Mouse (Mus musculus): ENCODE measurements at regions not wholly inside any gene's neighbourhood (a gene's known extent, or its start where the extent isn't known, plus 50 kb on each side); places are given as distances from the start of the nearest gene placed in this dataset.

DNA sequence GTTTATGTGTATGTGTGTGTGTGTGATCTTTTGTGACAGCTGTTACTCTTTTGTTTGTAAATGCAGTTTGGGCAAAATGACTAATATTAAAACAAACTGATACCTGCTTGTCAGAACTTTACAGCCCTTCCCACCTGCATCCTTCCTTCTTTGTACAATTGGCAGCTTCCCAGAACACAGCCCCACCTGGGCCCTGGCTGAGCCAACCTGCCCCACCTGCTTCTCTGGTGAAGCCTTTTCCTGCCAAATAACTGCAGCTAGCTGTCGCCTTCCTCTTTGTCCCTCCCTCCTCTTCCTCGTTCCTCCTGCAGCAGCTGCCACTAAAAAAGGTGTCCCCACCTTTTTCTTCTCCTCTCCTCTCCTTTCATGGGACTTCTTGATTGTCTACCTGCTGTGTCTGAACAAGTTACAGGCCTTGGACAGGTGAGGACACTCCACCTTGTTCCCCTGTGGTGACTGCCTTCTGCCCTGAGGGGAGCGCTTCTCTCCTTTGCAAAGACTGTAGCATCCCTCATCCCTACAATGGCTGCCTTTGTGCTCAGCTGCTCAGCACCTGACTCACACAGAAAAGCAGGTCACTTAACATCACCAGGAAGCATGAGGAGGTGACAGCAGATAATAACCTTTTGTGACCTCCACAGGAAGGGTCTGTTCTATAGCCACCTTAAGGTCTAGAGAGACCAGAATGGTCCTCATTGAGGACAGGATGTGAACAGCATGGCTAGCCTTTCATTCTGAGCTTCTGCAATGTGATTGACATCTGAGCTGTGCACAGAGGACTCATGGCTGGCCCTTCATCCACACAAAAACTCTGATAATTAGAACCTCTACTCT, 295.2 kb downstream of the Epha4 start:
- H3K36me3 ChIP-seq (ENCODE audit: control insufficient read depth, insufficient read depth): no peaks in the 10 kb centered on the region
- no peak for TF ChIP-seq CTCF (IDR thresholded peaks at IDR 0.05; ENCODE audit: low read depth)
- H3K27me3 ChIP-seq (replicated peaks; ENCODE audit: control insufficient read depth, insufficient read depth, low read length): no peaks in the 10 kb centered on the region
- 47% methylated on average over 3 of the region's 3 CpGs for WGBS
- no peak overlapping the region for H3K4me3 ChIP-seq (ENCODE audit: low read depth, low read length)
- H3K27ac ChIP-seq (ENCODE audit: low read depth, low read length): no peak overlapping the region
- H3K9ac ChIP-seq (ENCODE audit: low read depth, low read length): no peak overlapping the region
- no peaks in the 10 kb centered on the region for H3K9me3 ChIP-seq (ENCODE audit: control insufficient read depth)
- H3K4me1 ChIP-seq (replicated peaks; ENCODE audit: control insufficient read depth, insufficient read depth, low read length): no peaks in the 10 kb centered on the region
- H3K4me2 ChIP-seq (replicated peaks; ENCODE audit: low read depth): no peak overlapping the region
- ATAC-seq: peak; percentile 36; the same call in 1 of the 2 replicates

DNA sequence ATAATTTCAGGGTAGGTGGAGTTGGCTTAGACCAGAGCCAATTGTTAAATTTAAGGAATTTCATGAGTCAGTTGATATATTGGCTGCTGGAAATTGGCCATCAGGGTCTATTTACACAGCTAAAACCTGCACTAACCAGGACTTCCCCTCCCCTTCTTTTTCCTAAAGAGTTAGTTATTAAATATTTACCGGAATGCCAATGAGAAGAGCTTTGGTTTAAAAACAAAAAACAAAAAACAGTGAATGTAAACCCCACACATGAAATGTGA, 294.6 kb downstream of the Epha4 start:
- H3K27me3 ChIP-seq (replicated peaks; ENCODE audit: control insufficient read depth, insufficient read depth, low read length): no peaks in the 10 kb centered on the region
- no peak overlapping the region for H3K4me3 ChIP-seq (ENCODE audit: low read depth, low read length)
- ATAC-seq: no peak
- H3K36me3 ChIP-seq (ENCODE audit: control insufficient read depth, insufficient read depth): no peaks in the 10 kb centered on the region
- H3K4me2 ChIP-seq (replicated peaks; ENCODE audit: low read depth): no peak overlapping the region
- TF ChIP-seq CTCF (IDR thresholded peaks at IDR 0.05; ENCODE audit: low read depth): no peak
- H3K4me1 ChIP-seq (replicated peaks; ENCODE audit: control insufficient read depth, insufficient read depth, low read length): no peaks in the 10 kb centered on the region
- H3K27ac ChIP-seq (ENCODE audit: low read depth, low read length): no peak overlapping the region
- no peak overlapping the region for H3K9ac ChIP-seq (ENCODE audit: low read depth, low read length)
- WGBS: 68% methylated on average over 1 of the region's 1 CpGs
- no peaks in the 10 kb centered on the region for H3K9me3 ChIP-seq (ENCODE audit: control insufficient read depth)

- 70% methylated on average over 6 of the region's 6 CpGs for WGBS
- no peaks in the 10 kb centered on the region for H3K9me3 ChIP-seq (ENCODE audit: control insufficient read depth)
- no peak overlapping the region for H3K27ac ChIP-seq (ENCODE audit: low read depth, low read length)
- TF ChIP-seq CTCF (IDR thresholded peaks at IDR 0.05; ENCODE audit: low read depth): no peak
- H3K4me2 ChIP-seq (replicated peaks; ENCODE audit: low read depth): no peak overlapping the region
- no peak overlapping the region for H3K9ac ChIP-seq (ENCODE audit: low read depth, low read length)
- no peak for ATAC-seq
- H3K4me3 ChIP-seq (ENCODE audit: low read depth, low read length): no peak overlapping the region
- no peaks in the 10 kb centered on the region for H3K27me3 ChIP-seq (replicated peaks; ENCODE audit: control insufficient read depth, insufficient read depth, low read length)
- H3K36me3 ChIP-seq (ENCODE audit: control insufficient read depth, insufficient read depth): no peaks in the 10 kb centered on the region
- H3K4me1 ChIP-seq (replicated peaks; ENCODE audit: control insufficient read depth, insufficient read depth, low read length): no peaks in the 10 kb centered on the region
Measured at GRCm38 (mm10) chr1:77220783-77221182, 294.1 kb downstream of the Epha4 start.

DNA sequence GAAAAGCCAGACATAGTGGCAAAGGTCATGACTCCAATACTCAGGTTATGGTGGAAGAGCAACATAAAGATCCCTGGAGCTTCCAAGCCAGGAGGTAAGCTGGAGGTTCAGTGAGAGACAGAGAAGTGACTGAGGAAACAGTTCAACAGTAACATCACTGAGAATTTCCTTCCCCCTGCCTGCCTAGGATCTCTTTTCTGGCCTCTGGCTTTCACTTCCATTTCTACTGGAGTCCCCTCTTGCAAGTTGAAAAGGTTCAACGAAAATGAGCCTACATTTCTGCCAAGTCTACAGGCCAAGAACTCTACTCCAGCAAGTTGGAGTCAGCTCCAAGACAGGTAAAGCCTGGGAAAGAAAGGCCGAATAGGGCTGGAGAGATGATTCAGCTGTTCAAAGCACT, 293.0 kb downstream of the Epha4 start:
- no peak overlapping the region for H3K9ac ChIP-seq (ENCODE audit: low read depth, low read length)
- no peaks in the 10 kb centered on the region for H3K9me3 ChIP-seq (ENCODE audit: control insufficient read depth)
- 89% methylated on average over 2 of the region's 2 CpGs for WGBS
- H3K27me3 ChIP-seq (replicated peaks; ENCODE audit: control insufficient read depth, insufficient read depth, low read length): no peaks in the 10 kb centered on the region
- H3K4me1 ChIP-seq (replicated peaks; ENCODE audit: control insufficient read depth, insufficient read depth, low read length): no peaks in the 10 kb centered on the region
- no peak for ATAC-seq
- no peak overlapping the region for H3K4me3 ChIP-seq (ENCODE audit: low read depth, low read length)
- TF ChIP-seq CTCF (IDR thresholded peaks at IDR 0.05; ENCODE audit: low read depth): no peak
- no peak overlapping the region for H3K27ac ChIP-seq (ENCODE audit: low read depth, low read length)
- H3K4me2 ChIP-seq (replicated peaks; ENCODE audit: low read depth): no peak overlapping the region
- no peaks in the 10 kb centered on the region for H3K36me3 ChIP-seq (ENCODE audit: control insufficient read depth, insufficient read depth)

DNA sequence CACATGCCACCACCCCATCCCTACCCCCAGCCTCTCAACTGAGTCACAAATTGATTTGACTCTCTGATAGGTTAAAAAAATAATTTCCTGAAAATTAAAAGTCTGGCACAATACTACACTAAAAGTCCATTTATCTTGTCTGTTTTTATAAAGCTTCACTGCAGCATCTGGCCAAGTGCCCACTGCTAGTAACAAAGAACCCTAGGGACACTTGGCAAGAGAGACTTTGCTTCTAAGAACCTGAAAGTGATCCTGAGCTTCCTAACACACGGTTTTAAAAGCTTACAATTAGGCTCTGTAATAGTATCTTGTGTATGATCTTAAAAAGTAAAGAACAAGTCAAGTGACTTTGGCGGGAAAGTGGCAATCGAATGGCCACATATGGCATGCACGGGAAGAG, 288.3 kb downstream of the Epha4 start:
- no peak overlapping the region for H3K4me3 ChIP-seq (ENCODE audit: low read depth, low read length)
- no peaks in the 10 kb centered on the region for H3K36me3 ChIP-seq (ENCODE audit: control insufficient read depth, insufficient read depth)
- H3K4me2 ChIP-seq (replicated peaks; ENCODE audit: low read depth): no peak overlapping the region
- H3K27me3 ChIP-seq (replicated peaks; ENCODE audit: control insufficient read depth, insufficient read depth, low read length): no peaks in the 10 kb centered on the region
- no peak overlapping the region for H3K9ac ChIP-seq (ENCODE audit: low read depth, low read length)
- TF ChIP-seq CTCF (IDR thresholded peaks at IDR 0.05; ENCODE audit: low read depth): no peak
- no peaks in the 10 kb centered on the region for H3K9me3 ChIP-seq (ENCODE audit: control insufficient read depth)
- no peak for ATAC-seq
- no peaks in the 10 kb centered on the region for H3K4me1 ChIP-seq (replicated peaks; ENCODE audit: control insufficient read depth, insufficient read depth, low read length)
- 29% methylated on average over 4 of the region's 4 CpGs for whole genome bisulfite sequencing
- no peak overlapping the region for H3K27ac ChIP-seq (ENCODE audit: low read depth, low read length)

DNA sequence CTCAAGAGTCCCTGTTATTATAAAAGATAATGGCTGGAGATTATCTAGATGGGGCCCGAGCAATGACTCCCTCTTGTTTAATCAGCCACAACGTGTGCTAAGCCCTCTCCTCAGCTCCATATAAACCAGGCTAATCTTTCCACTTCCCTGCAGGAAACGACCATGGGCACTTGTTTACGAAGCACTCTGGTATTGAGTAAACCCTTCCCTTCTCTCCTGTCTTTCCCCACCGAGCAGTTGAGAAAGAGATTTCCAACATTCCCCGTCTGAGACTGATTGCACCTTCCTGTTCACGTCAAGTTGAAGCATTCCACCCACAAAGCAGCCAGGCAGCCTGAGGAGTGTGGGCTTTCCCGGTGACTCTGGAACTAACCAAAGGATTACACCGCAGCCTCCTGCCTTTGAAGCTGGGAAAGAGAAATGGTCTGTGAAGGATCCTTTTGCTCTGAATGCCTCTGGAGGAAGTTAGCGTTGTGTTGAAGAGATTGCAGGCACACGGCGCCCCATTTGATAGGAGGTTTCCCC, 287.8 kb downstream of the Epha4 start:
- no peak overlapping the region for H3K27ac ChIP-seq (ENCODE audit: low read depth, low read length)
- TF ChIP-seq CTCF (IDR thresholded peaks at IDR 0.05; ENCODE audit: low read depth): no peak
- no peaks in the 10 kb centered on the region for H3K36me3 ChIP-seq (ENCODE audit: control insufficient read depth, insufficient read depth)
- no peaks in the 10 kb centered on the region for H3K4me1 ChIP-seq (replicated peaks; ENCODE audit: control insufficient read depth, insufficient read depth, low read length)
- H3K9me3 ChIP-seq (ENCODE audit: control insufficient read depth): no peaks in the 10 kb centered on the region
- peak overlapping the region; percentile 28; the same call in 1 of the 2 replicates for H3K4me2 ChIP-seq (replicated peaks; ENCODE audit: low read depth)
- no peak overlapping the region for H3K9ac ChIP-seq (ENCODE audit: low read depth, low read length)
- no peak overlapping the region for H3K4me3 ChIP-seq (ENCODE audit: low read depth, low read length)
- WGBS: 17% methylated on average over 12 of the region's 12 CpGs
- no peak for ATAC-seq
- no peaks in the 10 kb centered on the region for H3K27me3 ChIP-seq (replicated peaks; ENCODE audit: control insufficient read depth, insufficient read depth, low read length)
